Mouse (Mus musculus): ENCODE results near the gene Mbtd1. TPM values are rescaled to one million over a fixed set of nuclear protein-coding genes. Genes with fewer than 3 reads are reported as not detected.
"Not testable (repeated sequence)": the region's sequence is repeated elsewhere in the genome, so short reads cannot be mapped to it uniquely, and the experiment has no call there.

Mbtd1 gene
- total and polyA plus RNA-seq, 2 experiments from 2014 or later, result 10.5 to 11.6 TPM

- Histone ChIP-seq H3K27ac (ENCODE audit: low read depth, low read length) (0 out of 2 replicates have a peak overlapping the region, but pooled peaks have one; percentile 3), H3K9ac (replicated peaks; ENCODE audit: low read length, poor library complexity, severe bottlenecking) (peak overlapping the region; percentile 87), H3K4me3 (ENCODE audit: low read depth, low read length) (peak overlapping the region; percentile 99), H3K9me3 (ENCODE audit: low read length) (no peaks in the 10 kb centered on the region), H3K4me2 (ENCODE audit: low read depth, low read length, poor library complexity, severe bottlenecking) (peak overlapping the region; percentile 96), H3K4me1 (ENCODE audit: insufficient read depth, low read length) (peaks cover 6% of the 10 kb centered on the region; the same call in 1 of the 2 replicates), H3K27me3 (ENCODE audit: insufficient read depth, low read length) (no peaks in the 10 kb centered on the region), H3K36me3 (ENCODE audit: insufficient read depth, low read length) (0 out of 2 replicates have a peak, but pooled peaks cover under 1% of the 10 kb centered on the region)
- 1% methylated on average over 4 of the region's 4 CpGs for WGBS
- no peak for DNase-seq (ENCODE audit: low spot score)
- no peak for ATAC-seq (ENCODE audit: low FRiP score)
- TF ChIP-seq CTCF (IDR thresholded peaks at IDR 0.05), result no peak
Observed at GRCm38 (mm10) chr11:93887080-93887447, 1.4 kb downstream of the Mbtd1 start.

GRCm38 (mm10) chr11:93897732-93898131 is 12.1 kb downstream of the Mbtd1 start:
- H3K9me3 ChIP-seq (ENCODE audit: low read length), result no peaks in the 10 kb centered on the region
- ATAC-seq (ENCODE audit: low FRiP score) (no peak), DNase-seq (ENCODE audit: low spot score) (no peak)
- TF ChIP-seq CTCF (IDR thresholded peaks at IDR 0.05), result no peak
- no peaks in the 10 kb centered on the region for H3K4me1 ChIP-seq (ENCODE audit: insufficient read depth, low read length)
- no peak overlapping the region for H3K4me3 ChIP-seq (ENCODE audit: low read depth, low read length)
- WGBS, result 89% methylated on average over 3 of the region's 3 CpGs
- no peaks in the 10 kb centered on the region for H3K36me3 ChIP-seq (ENCODE audit: insufficient read depth, low read length)
- H3K27me3 ChIP-seq (ENCODE audit: insufficient read depth, low read length), result no peaks in the 10 kb centered on the region
- no peak overlapping the region for H3K27ac ChIP-seq (ENCODE audit: low read depth, low read length)
- H3K9ac ChIP-seq (replicated peaks; ENCODE audit: low read length, poor library complexity, severe bottlenecking), result no peak overlapping the region
- no peak overlapping the region for H3K4me2 ChIP-seq (ENCODE audit: low read depth, low read length, poor library complexity, severe bottlenecking)

GRCm38 (mm10) chr11:93906834-93907233 is 21.2 kb downstream of the Mbtd1 start:
- 93% methylated on average over 3 of the region's 4 CpGs for WGBS
- ATAC-seq (ENCODE audit: low FRiP score), result no peak
- H3K9me3 ChIP-seq (ENCODE audit: low read length), result no peaks in the 10 kb centered on the region
- DNase-seq (ENCODE audit: low spot score), result no peak
- H3K27ac ChIP-seq (ENCODE audit: low read depth, low read length), result no peak overlapping the region
- H3K36me3 ChIP-seq (ENCODE audit: insufficient read depth, low read length), result peaks cover 17% of the 10 kb centered on the region
- no peak for TF ChIP-seq CTCF (IDR thresholded peaks at IDR 0.05)
- no peaks in the 10 kb centered on the region for H3K4me1 ChIP-seq (ENCODE audit: insufficient read depth, low read length)
- no peaks in the 10 kb centered on the region for H3K27me3 ChIP-seq (ENCODE audit: insufficient read depth, low read length)
- H3K4me3 ChIP-seq (ENCODE audit: low read depth, low read length), result no peak overlapping the region
- no peak overlapping the region for H3K9ac ChIP-seq (replicated peaks; ENCODE audit: low read length, poor library complexity, severe bottlenecking)
- no peak overlapping the region for H3K4me2 ChIP-seq (ENCODE audit: low read depth, low read length, poor library complexity, severe bottlenecking)

- H3K9me3 ChIP-seq (ENCODE audit: low read length), result no peaks in the 10 kb centered on the region
- no peaks in the 10 kb centered on the region for H3K4me1 ChIP-seq (ENCODE audit: insufficient read depth, low read length)
- no peak for ATAC-seq (ENCODE audit: low FRiP score)
- no peak overlapping the region for H3K4me2 ChIP-seq (ENCODE audit: low read depth, low read length, poor library complexity, severe bottlenecking)
- H3K9ac ChIP-seq (replicated peaks; ENCODE audit: low read length, poor library complexity, severe bottlenecking), result no peak overlapping the region
- TF ChIP-seq CTCF (IDR thresholded peaks at IDR 0.05), result no peak
- H3K4me3 ChIP-seq (ENCODE audit: low read depth, low read length), result no peak overlapping the region
- H3K27me3 ChIP-seq (ENCODE audit: insufficient read depth, low read length), result no peaks in the 10 kb centered on the region
- DNase-seq (ENCODE audit: low spot score), result no peak
- H3K27ac ChIP-seq (ENCODE audit: low read depth, low read length), result no peak overlapping the region
- H3K36me3 ChIP-seq (ENCODE audit: insufficient read depth, low read length), result peaks cover 17% of the 10 kb centered on the region
- 92% methylated on average over 3 of the region's 3 CpGs for WGBS
Observed at GRCm38 (mm10) chr11:93907839-93908238, 22.2 kb downstream of the Mbtd1 start.

GRCm38 (mm10) chr11:93908829-93909228 is 23.2 kb downstream of the Mbtd1 start:
- Histone ChIP-seq H3K9ac (replicated peaks; ENCODE audit: low read length, poor library complexity, severe bottlenecking) (no peak overlapping the region), H3K27me3 (ENCODE audit: insufficient read depth, low read length) (no peaks in the 10 kb centered on the region), H3K36me3 (ENCODE audit: insufficient read depth, low read length) (peaks cover 21% of the 10 kb centered on the region), H3K4me1 (ENCODE audit: insufficient read depth, low read length) (no peaks in the 10 kb centered on the region), H3K4me3 (ENCODE audit: low read depth, low read length) (no peak overlapping the region), H3K9me3 (ENCODE audit: low read length) (no peaks in the 10 kb centered on the region), H3K27ac (ENCODE audit: low read depth, low read length) (no peak overlapping the region), H3K4me2 (ENCODE audit: low read depth, low read length, poor library complexity, severe bottlenecking) (no peak overlapping the region)
- no peak for ATAC-seq (ENCODE audit: low FRiP score)
- WGBS, result 95% methylated on average over 9 of the region's 9 CpGs
- no peak for DNase-seq (ENCODE audit: low spot score)
- no peak for TF ChIP-seq CTCF (IDR thresholded peaks at IDR 0.05)

- no peaks in the 10 kb centered on the region for H3K9me3 ChIP-seq (ENCODE audit: low read length)
- DNase-seq (ENCODE audit: low spot score) (no peak), ATAC-seq (ENCODE audit: low FRiP score) (no peak)
- H3K4me1 ChIP-seq (ENCODE audit: insufficient read depth, low read length), result no peaks in the 10 kb centered on the region
- 93% methylated on average over 3 of the region's 3 CpGs for WGBS
- H3K9ac ChIP-seq (replicated peaks; ENCODE audit: low read length, poor library complexity, severe bottlenecking), result no peak overlapping the region
- H3K27ac ChIP-seq (ENCODE audit: low read depth, low read length), result no peak overlapping the region
- H3K36me3 ChIP-seq (ENCODE audit: insufficient read depth, low read length), result peaks cover 23% of the 10 kb centered on the region
- H3K4me3 ChIP-seq (ENCODE audit: low read depth, low read length), result no peak overlapping the region
- no peaks in the 10 kb centered on the region for H3K27me3 ChIP-seq (ENCODE audit: insufficient read depth, low read length)
- TF ChIP-seq CTCF (IDR thresholded peaks at IDR 0.05), result no peak
- H3K4me2 ChIP-seq (ENCODE audit: low read depth, low read length, poor library complexity, severe bottlenecking), result no peak overlapping the region
Observed at GRCm38 (mm10) chr11:93911603-93912002, 26.0 kb downstream of the Mbtd1 start.

GRCm38 (mm10) chr11:93915019-93915418 is 29.4 kb downstream of the Mbtd1 start:
- H3K27me3 ChIP-seq (ENCODE audit: insufficient read depth, low read length); H3K4me3 ChIP-seq (ENCODE audit: low read depth, low read length); H3K9ac ChIP-seq (replicated peaks; ENCODE audit: low read length, poor library complexity, severe bottlenecking); DNase-seq (ENCODE audit: low spot score); H3K27ac ChIP-seq (ENCODE audit: low read depth, low read length); H3K9me3 ChIP-seq (ENCODE audit: low read length); ATAC-seq (ENCODE audit: low FRiP score); H3K4me2 ChIP-seq (ENCODE audit: low read depth, low read length, poor library complexity, severe bottlenecking); H3K4me1 ChIP-seq (ENCODE audit: insufficient read depth, low read length): not testable (repeated sequence)
- 98% methylated on average over 2 of the region's 2 CpGs for WGBS
- peaks cover 33% of the 10 kb centered on the region for H3K36me3 ChIP-seq (ENCODE audit: insufficient read depth, low read length)

Measured in midbrain, postnatal 0 days (tissue).